9 mouse cellular contexts compared by ENCODE assay signal in genomic region chr12:17018468-17018867, GRCm38 (mm10). TPM values are rescaled to one million over a fixed set of nuclear protein-coding genes. Genes with fewer than 3 reads are reported as not detected.
DNase-seq lines count a peak whose midpoint lies in the region; ATAC-seq and TF ChIP-seq lines count a peak whose summit lies in the region.
"Had no signal": no experiment of that assay in that cellular context is flagged by ENCODE, and none has a peak within 500 bp of the region (broad histone marks: within the 10 kb centered on the region; RNA-seq: fewer than 3 reads in every experiment).

No protein-coding gene starts in this region.

- no peaks in the 10 kb centered on the region for H3K4me1 ChIP-seq in heart, adult 2 months (ENCODE audit: control insufficient read depth, insufficient read depth, low read length)
- H3K4me1 ChIP-seq in heart, embryonic 12.5 days (replicated peaks), result no peaks in the 10 kb centered on the region
- H3K4me1 ChIP-seq: neural tube, embryonic 12.5 days had no signal

- DNase-seq in heart, adult 2 months, result peak in 1 of 2 experiments; percentile 73
- DNase-seq in spleen, adult 18-20 months, result peak; percentile 41 to 80
- no peak for DNase-seq in spleen, adult 12 weeks (ENCODE audit: low spot score)
- peak; percentile 58 for DNase-seq in brain, embryonic 14.5 days (ENCODE audit: low read depth)
- peak; percentile 33 for DNase-seq in kidney, postnatal 14 days
- DNase-seq in lung, postnatal 36 days, result peak; percentile 68
- peak; percentile 70 for DNase-seq in thymus, postnatal 14 days

- TF ChIP-seq POLR2A in heart, adult 2 months (IDR thresholded peaks at IDR 0.05; ENCODE audit: insufficient read depth, low read depth, low read length), result no peak
- no peak for TF ChIP-seq POLR2A in brain, embryonic 14.5 days (IDR thresholded peaks at IDR 0.05; ENCODE audit: borderline replicate concordance, extremely low read depth, insufficient read depth, insufficient read length, poor library complexity, severe bottlenecking)

- intact Hi-C loops in heart, adult 2 months (cut with DNase I), result loop anchor here (5.0 kb wide), 1 partner anchor 239 kb away; no protein-coding TSS in a partner anchor

- TF ChIP-seq EP300 in heart, adult 2 months (IDR thresholded peaks at IDR 0.05; ENCODE audit: insufficient read depth, low read depth, low read length), result no peak

- H3K79me2 ChIP-seq in heart, adult 2 months (replicated peaks; ENCODE audit: control insufficient read depth, insufficient read depth, low read length), result no peaks in the 10 kb centered on the region

- H3K4me3 ChIP-seq in heart, adult 2 months, result no peak overlapping the region
- H3K4me3 ChIP-seq in heart, embryonic 12.5 days, result no peak overlapping the region
- H3K4me3 ChIP-seq: neural tube, embryonic 12.5 days had no signal

- ATAC-seq in heart, embryonic 12.5 days (ENCODE audit: insufficient number of reproducible peaks, low FRiP score), result no peak

- no peaks in the 10 kb centered on the region for H3K36me3 ChIP-seq in heart, adult 2 months (ENCODE audit: control insufficient read depth, insufficient read depth, low read length)
- no peaks in the 10 kb centered on the region for H3K36me3 ChIP-seq in heart, embryonic 12.5 days
- H3K36me3 ChIP-seq: neural tube, embryonic 12.5 days had no signal

- no peak overlapping the region for H3K9ac ChIP-seq in heart, adult 2 months (ENCODE audit: low read depth, low read length)
- H3K9ac ChIP-seq in heart, embryonic 12.5 days, result no peak overlapping the region
- H3K9ac ChIP-seq: neural tube, embryonic 12.5 days had no signal

- TF ChIP-seq CTCF in heart, adult 2 months (IDR thresholded peaks at IDR 0.05), result peak; percentile 76
- TF ChIP-seq CTCF in brain, embryonic 14.5 days (IDR thresholded peaks at IDR 0.05; ENCODE audit: borderline replicate concordance, extremely low read depth, insufficient read depth, insufficient read length), result peak; percentile 67; the same call in 1 of the 2 replicates

- H3K27me3 ChIP-seq in heart, adult 2 months (ENCODE audit: control insufficient read depth, insufficient read depth, low read length), result peaks cover 1% of the 10 kb centered on the region; the same call in 1 of the 2 replicates
- H3K27me3 ChIP-seq in heart, embryonic 12.5 days (replicated peaks), result no peaks in the 10 kb centered on the region
- H3K27me3 ChIP-seq: neural tube, embryonic 12.5 days had no signal

- no peak overlapping the region for H3K27ac ChIP-seq in heart, adult 2 months
- H3K27ac ChIP-seq in heart, embryonic 12.5 days (ENCODE audit: poor library complexity, severe bottlenecking), result no peak overlapping the region
- H3K27ac ChIP-seq: neural tube, embryonic 12.5 days had no signal

- H3K9me3 ChIP-seq in heart, embryonic 12.5 days (replicated peaks), result 0 out of 2 replicates have a peak, but pooled peaks cover 4% of the 10 kb centered on the region

- 31% methylated on average over 4 of the region's 4 CpGs for WGBS in heart, adult 2 months
- WGBS in heart, embryonic 12.5 days, result 31% methylated on average over 4 of the region's 4 CpGs

- H3K4me2 ChIP-seq in heart, embryonic 12.5 days, result no peak overlapping the region
- H3K4me2 ChIP-seq: neural tube, embryonic 12.5 days had no signal

RNA-seq across cellular contexts. Expression of gene 2410004P03Rik, which starts 6.9 kb away (rescaled TPM):
- under 1 TPM in 1 of 2 experiments, not detected in 1; 0.14 TPM for total RNA-seq in heart, adult 2 months (2021)
- polyA plus RNA-seq in heart, adult 2 months (2012; rRNA removed), result 0.41 and 0.84 TPM in 2 replicates
- 0.31 and 0.40 TPM in 2 replicates for polyA plus RNA-seq in heart, embryonic 12.5 days (2016; fragmentation: Nextera tagmentation; extraction: Ambion mirVana)
- 1.8 and 2.8 TPM in 2 replicates for polyA plus RNA-seq in brain, embryonic 14.5 days (2012; rRNA removed)

RNA-seq across cellular contexts. Expression of gene Pqlc3, which starts 18.3 kb away (rescaled TPM):
- 1 to 10 TPM; 2.6 to 2.8 TPM for total RNA-seq in heart, adult 2 months (2021)
- 13.6 and 15.8 TPM in 2 replicates for polyA plus RNA-seq in heart, adult 2 months (2012; rRNA removed)
- 3.5 and 4.8 TPM in 2 replicates for polyA plus RNA-seq in heart, embryonic 12.5 days (2016; fragmentation: Nextera tagmentation; extraction: Ambion mirVana)
- 1.1 and 1.2 TPM in 2 replicates for polyA plus RNA-seq in brain, embryonic 14.5 days (2012; rRNA removed)
